Mouse (Mus musculus): ENCODE measurements around the gene Sec61a2.

Sec61a2 gene

DNA sequence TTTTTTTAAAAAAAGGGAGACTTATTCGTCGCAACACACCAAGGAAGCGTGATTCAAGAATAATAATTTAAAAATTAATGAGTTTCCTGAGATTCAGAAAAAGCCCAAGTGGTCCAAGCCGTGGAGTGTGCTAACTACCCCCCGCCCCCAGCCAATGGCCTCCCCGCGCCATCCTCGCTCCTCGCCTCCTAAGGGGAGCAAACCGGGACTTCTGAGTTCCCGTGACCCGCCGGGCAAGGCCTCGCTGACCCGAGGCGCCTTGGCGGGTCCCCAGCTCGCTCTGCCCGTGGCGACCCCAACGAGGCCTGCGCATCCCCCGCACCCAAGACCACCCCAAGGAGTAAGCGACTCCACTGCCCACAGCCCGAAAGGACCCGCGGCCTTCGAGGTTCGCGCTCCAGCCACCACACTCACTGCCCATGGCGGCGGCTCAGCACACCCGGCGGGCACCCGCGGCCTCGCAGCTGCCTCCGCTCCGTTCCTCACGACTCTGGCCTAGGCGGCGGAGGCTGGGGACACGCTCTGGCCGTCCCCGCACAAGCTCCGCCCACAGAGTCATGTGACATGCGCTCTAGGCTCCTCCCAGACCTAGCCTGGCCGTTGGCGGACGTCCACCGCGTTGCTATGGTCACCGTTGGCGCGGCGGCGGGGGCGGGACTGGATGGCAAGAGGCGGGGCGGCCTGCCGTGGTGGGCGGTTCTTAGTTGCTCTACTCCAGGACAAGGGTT, at the start of gene Sec61a2:
Gene Sec61a2 (minus strand): TSS at position 590 of the 728 bp plus-strand sequence.
- DNase-seq: peak; percentile 99

DNA sequence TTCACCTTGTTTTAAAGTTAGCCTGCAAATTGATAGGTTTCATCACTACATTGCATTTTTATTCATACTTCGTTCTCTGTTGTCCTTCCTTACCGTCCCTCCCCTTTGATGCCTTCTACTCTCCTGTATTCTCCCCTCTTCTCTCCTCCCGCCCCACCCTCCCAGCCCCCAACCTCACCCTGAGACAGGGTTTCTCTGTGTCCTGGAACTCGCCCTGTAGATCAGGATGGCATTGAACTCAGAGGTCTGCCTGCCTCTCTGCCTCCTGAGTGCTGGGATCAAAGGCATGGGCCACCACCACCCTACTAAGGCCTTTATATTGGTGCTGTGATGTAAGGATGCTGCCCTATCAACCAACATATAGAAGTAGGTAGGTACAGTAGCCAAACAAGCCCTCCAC, 47.8 kb upstream of the Sec61a2 start:
- no peak for DNase-seq

GRCm38 (mm10) chr2:5942416-5943032, 47.3 kb upstream of the Sec61a2 start, which contains the start of gene Dhtkd1:
TSS of gene Dhtkd1 (minus strand) at chr2:5942792.
- peak; percentile 94 for DNase-seq

DNA sequence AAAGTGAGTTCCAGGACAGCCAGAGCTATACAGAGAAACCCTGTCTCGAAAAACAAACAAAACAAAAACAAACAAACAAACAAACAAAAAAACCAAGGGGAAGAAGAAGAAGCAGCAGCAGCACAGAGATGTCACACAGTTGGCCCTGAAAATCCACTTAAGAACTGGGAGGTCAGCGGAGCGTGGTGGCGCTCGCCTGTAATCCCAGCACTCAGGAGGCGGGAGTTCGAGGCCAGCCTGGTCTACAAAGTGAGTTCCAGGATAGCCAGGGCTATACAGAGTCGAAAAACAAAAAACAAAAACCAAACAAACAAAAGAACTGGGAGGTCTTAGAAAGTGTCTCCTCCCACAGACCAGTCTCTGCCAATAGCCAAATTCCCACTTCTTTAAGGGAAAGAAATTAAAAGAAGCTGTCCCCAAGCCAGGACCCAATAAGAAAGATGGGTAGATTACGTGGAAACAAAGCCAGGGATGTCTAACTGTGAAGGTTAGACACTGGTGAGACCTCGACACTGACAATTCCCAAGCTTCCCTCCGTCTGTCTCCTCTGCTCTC, 46.7 kb upstream of the Sec61a2 start:
- peak; percentile 46 for DNase-seq

- DNase-seq: no peak
Measured at GRCm38 (mm10) chr2:5940936-5941335, 45.7 kb upstream of the Sec61a2 start.

DNA sequence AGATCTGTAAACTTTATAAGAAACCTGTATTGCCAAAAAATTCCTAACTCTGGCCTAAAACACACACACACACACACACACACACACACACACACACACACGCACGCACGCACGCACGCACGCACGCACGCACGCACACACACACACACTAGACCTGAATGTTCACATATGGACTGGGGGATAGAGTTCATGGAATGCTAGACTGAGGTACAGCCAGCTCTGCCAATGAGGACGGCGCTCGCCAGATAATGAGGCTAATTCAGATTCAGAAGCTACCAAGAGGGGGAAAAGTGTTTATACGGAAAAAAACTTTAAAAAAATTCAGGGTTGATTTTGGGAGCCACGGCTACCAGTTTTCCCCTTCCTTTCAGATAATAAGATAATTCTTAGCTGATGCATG, 44.7 kb upstream of the Sec61a2 start:
- DNase-seq: no peak

- DNase-seq: no peak
Measured at GRCm38 (mm10) chr2:5939319-5939718, 44.1 kb upstream of the Sec61a2 start.

GRCm38 (mm10) chr2:5936550-5936949, 41.3 kb upstream of the Sec61a2 start:
- DNase-seq: peak; percentile 67

GRCm38 (mm10) chr2:5936068-5936467, 40.8 kb upstream of the Sec61a2 start:
- DNase-seq: no peak

DNA sequence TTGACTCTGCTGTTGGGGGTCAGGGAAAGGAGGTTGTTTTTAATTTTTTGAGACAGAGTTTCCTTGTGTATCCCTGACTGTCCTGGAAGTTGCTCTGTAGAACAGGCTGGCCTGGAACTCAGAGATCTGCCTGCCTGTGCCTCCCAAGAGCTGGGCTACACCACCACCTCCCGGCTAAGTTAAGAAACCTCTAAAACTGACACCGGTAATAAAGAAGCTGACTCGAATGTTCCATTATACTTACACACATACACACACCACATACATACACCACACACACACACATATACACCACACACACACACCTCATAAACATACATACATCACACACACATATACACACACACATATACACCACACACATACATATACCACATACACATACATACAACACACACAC, 39.7 kb upstream of the Sec61a2 start:
- no peak for DNase-seq

- DNase-seq: no peak
Measured at GRCm38 (mm10) chr2:5931938-5932337, 36.7 kb upstream of the Sec61a2 start.

- DNase-seq: no peak
Measured at GRCm38 (mm10) chr2:5930291-5931054, 35.2 kb upstream of the Sec61a2 start.

DNA sequence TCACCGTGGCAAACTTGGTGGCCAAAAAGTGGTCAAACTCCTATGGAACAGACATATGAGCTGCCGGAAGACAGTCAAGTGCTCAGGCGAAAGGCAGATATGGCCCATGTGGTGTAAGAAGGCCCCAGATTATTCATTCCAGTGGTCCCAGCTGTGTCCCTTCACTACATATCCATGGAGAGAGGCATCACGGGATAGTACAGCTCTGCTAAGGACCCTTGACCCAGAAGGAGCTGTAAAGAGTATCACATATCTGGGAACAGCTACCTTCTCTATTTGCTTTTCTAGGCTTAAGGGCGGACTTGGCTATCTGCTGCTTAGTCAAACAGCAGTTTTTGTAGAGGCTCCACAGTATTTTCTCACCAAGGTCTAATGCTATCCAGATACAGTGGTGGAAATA, 34.6 kb upstream of the Sec61a2 start:
- DNase-seq: no peak

GRCm38 (mm10) chr2:5927481-5927880, 32.2 kb upstream of the Sec61a2 start:
- no peak for DNase-seq

DNA sequence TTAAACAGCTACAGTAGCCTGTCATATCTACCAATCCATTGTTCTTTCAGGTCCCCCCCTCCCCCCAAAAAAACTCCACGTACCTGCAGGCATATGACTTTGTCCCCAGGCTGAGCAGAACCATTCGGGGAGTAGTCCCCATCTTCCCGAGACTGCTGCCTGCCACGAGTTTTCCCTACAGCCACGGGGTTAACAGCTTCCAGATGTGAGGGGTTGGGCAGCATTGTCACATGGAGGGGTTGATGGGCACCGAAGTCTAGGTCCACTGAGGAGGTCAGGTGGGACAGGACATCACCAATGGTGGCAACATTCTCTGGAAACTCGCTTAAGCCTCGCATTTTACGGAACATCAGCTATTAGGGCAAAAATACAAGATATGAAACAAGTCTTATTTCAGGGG, 28.6 kb upstream of the Sec61a2 start:
- DNase-seq: no peak

DNA sequence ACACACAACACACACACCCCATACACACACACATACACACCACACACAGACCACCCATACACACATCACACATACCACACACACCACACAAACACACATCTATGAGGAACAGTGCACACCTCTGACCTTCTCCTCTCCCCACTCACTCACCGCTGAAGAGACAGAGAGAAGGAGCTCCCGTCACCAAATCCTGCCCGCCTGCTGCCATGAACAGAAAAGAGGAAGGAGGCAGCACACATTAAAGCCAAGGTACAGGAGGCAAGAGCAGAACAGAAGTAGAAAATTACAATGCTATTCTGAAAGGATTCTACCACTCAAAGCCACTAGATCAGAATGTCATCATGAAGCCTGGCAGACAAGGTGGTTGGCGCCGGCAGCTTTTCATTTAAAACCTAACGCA, 27.6 kb upstream of the Sec61a2 start:
- DNase-seq: no peak

- DNase-seq: no peak
Measured at GRCm38 (mm10) chr2:5911282-5911965, 16.2 kb upstream of the Sec61a2 start.

GRCm38 (mm10) chr2:5906625-5907024, 11.4 kb upstream of the Sec61a2 start:
- peak; percentile 51 for DNase-seq

DNA sequence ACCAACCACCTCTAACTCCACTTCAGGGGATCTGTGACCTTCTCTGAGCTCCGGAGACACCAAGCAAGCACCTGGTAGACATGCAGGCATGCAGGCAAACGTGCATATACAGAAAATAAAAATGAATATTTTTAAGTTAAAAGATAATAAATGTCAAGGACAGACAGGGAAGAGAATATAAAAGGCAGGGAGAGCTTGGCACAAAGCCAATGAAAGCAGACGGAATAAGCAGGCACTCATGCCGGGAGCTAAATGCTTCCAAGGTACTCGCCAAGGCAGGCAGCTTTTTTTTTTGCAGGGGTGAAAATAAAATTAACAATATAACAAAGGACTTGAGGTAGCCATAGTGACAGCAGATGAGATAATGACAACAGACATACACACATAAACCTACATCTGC, 10.9 kb upstream of the Sec61a2 start:
- peak; percentile 25 for DNase-seq

GRCm38 (mm10) chr2:5900145-5900544, 4.9 kb upstream of the Sec61a2 start:
- peak; percentile 17 for DNase-seq

DNA sequence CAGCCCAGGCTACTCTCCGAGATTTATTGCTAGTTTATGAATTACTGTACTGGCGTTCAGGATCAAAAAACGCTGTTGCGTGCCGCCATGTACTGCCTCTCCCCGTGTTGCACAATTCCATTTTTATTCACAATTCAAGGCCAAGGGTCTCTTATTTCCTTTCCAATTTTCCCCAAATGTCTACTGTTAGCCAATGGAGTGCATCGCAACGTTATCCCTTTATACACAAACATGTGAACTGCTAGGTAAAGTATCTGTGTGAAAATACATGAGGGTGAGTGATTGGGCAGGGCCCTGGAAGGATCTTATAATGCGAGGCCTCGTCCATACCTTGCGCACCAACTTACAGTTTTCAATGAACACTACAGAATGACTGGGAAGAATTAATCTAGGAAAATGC, 936 bp downstream of the Sec61a2 start:
- DNase-seq: peak; percentile 15

- DNase-seq: no peak
Measured at GRCm38 (mm10) chr2:5889412-5889811, 5.8 kb downstream of the Sec61a2 start.

DNA sequence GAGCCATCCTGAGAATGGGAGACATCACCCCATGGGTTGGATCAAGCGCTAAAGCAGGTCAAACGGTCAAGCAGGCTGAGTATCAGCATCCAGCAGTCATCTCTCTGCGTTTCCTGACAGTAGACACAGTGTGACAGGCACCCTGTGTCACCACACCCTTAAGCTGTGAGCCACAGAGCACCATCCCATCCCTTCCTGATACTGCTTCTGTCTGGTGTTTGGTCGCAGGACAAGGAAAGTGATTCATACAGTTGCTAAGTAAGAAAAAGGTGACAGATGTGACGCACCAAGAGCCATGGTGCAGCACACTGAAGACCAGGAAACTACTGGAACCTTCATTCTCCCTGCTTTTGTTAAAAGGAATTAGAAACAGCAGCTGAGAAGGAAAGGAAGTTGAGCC, 6.4 kb downstream of the Sec61a2 start:
- DNase-seq: no peak

Measured in kidney, adult 9 months (tissue).